ENCODE assay signal across 9 mouse cellular contexts in the genomic region with DNA sequence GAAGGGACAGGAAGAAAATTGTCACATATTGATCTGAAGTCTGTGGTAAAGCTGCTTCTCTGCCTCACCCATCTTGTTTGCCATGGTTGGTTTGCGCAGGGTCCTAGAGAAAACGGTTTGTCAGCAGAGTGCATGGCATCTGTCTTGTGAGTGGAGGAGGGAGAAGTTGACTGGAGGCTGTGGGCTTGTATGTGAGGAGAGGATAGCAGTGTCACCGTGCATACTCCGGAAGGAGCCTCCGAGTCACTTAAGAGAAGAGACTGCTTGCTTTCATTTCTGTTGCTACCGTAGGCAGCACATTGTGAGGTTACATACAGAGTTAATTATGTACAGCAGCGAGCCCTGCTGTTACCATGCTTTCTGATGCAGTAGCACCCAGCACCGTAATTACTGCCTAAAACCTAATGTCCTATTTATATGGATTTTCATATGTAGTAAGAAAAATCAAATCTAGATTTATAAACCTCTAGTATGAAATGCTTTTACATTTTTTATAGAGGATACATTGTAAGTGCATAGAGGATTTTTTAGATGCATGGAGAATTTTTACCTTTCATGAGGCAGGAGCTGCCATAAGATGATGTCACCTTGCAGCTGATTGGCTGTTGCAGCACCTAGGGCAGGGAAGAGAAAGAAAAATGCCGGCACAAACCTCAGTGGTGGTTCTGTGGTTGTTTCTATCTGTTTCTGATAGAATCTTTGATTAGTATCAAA.
A peak's percentile ranks its signal among the peaks of the same experiment; 100 is the strongest.
DNase-seq lines count a peak whose midpoint lies in the region; ATAC-seq lines count a peak whose summit lies in the region.
"Had no signal": no experiment of that assay in that cellular context is flagged by ENCODE, and none has a peak within 500 bp of the region (broad histone marks: within the 10 kb centered on the region; RNA-seq: fewer than 3 reads in every experiment).

No protein-coding gene starts in this region.

- ATAC-seq in kidney, embryonic 15.5 days (replicated peaks; ENCODE audit: low FRiP score) = 0 out of 2 replicates have a peak, but pooled peaks have one; percentile 58
- ATAC-seq in megakaryocyte progenitor cell, adult 5-6 weeks (replicated peaks; ENCODE audit: poor library complexity) = peak; percentile 89

- peaks cover 8% of the 10 kb centered on the region; the same call in 1 of the 2 replicates for H3K4me1 ChIP-seq in kidney, embryonic 15.5 days

- 0 out of 2 replicates have a peak, but pooled peaks cover 4% of the 10 kb centered on the region for H3K36me3 ChIP-seq in kidney, embryonic 15.5 days

- peak overlapping the region; percentile 24 for H3K4me3 ChIP-seq in kidney, embryonic 15.5 days (replicated peaks)
- H3K4me3 ChIP-seq: myocyte had no signal

- no peaks in the 10 kb centered on the region for H3K27me3 ChIP-seq in kidney, embryonic 15.5 days

- H3K4me2 ChIP-seq in kidney, embryonic 15.5 days = peak overlapping the region; percentile 48

- 30% methylated on average over 9 of the region's 9 CpGs for WGBS in kidney, embryonic 15.5 days

- no peaks in the 10 kb centered on the region for H3K9me3 ChIP-seq in kidney, embryonic 15.5 days (replicated peaks)

- no peak for DNase-seq in kidney, adult 11 months
- DNase-seq in cerebellum, adult 8-10 months = peak; percentile 55
- DNase-seq in frontal cortex, postnatal 25 days (ENCODE audit: low spot score in 2 of 2) = peak; percentile 42 to 54
- DNase-seq in layer of hippocampus, adult 8-10 months (ENCODE audit: low spot score in 2 of 2) = peak; percentile 72 to 75
- DNase-seq in right cerebral cortex, postnatal 4 days = peak; percentile 53
- no peak for DNase-seq in gastrocnemius, postnatal 10 days

- H3K9ac ChIP-seq in kidney, embryonic 15.5 days = no peak overlapping the region

- no peak overlapping the region for H3K27ac ChIP-seq in kidney, embryonic 15.5 days

Comparison
In these comparisons a context has a peak if more than half of its experiments do, and no peak if none do; other contexts are left out.
1. DNase-seq: peak in cerebellum, adult 8-10 months (single experiment), frontal cortex, postnatal 25 days (2 of 2), layer of hippocampus, adult 8-10 months (2 of 2) and right cerebral cortex, postnatal 4 days (single experiment); none in kidney, adult 11 months (single experiment) and gastrocnemius, postnatal 10 days (single experiment).